Mouse (Mus musculus) forebrain, embryonic 12.5 days (tissue): ENCODE data around the gene Cldn15. TPM values are rescaled to one million over a fixed set of nuclear protein-coding genes. Genes with fewer than 3 reads are reported as not detected.
A peak's percentile ranks its signal among the peaks of the same experiment; 100 is the strongest.
"Not testable (repeated sequence)": the region's sequence is repeated elsewhere in the genome, so short reads cannot be mapped to it uniquely, and the experiment has no call there.

Source experiments
- ATAC-seq: fragments of 200-750 bp; cut with Nextera tagmentation; 2 replicates; pipeline ENCODE4 v1.8.0; 2017; ENCODE audit warnings: moderate TSS enrichment; ENCODE audit not compliant: low FRiP score
- H3K27ac ChIP-seq: fragments of 300-500 bp; sonication (generic); 2 replicates; pipeline ENCODE4 v1.5.1; 2016; ENCODE audit warnings: mild to moderate bottlenecking
- H3K27me3 ChIP-seq: fragments of 300-500 bp; sonication (generic); 2 replicates; pipeline ENCODE4 v1.6.1; 2016; ENCODE audit warnings: mild to moderate bottlenecking
- H3K36me3 ChIP-seq: fragments of 300-500 bp; sonication (generic); replicated peaks from 2 replicates; pipeline ENCODE4 v1.6.1; 2016; ENCODE audit warnings: mild to moderate bottlenecking
- H3K4me1 ChIP-seq: fragments of 300-500 bp; sonication (generic); 2 replicates; pipeline ENCODE4 v1.6.1; 2016
- H3K4me2 ChIP-seq: fragments of 300-500 bp; sonication (generic); 2 replicates; pipeline ENCODE4 v1.6.1; 2016; ENCODE audit warnings: mild to moderate bottlenecking, moderate library complexity
- H3K4me3 ChIP-seq: fragments of 300-500 bp; sonication (generic); replicated peaks from 2 replicates; pipeline ENCODE4 v1.5.1; 2016; ENCODE audit warnings: mild to moderate bottlenecking
- H3K9ac ChIP-seq: fragments of 300-500 bp; sonication (generic); 2 replicates; pipeline ENCODE4 v1.6.1; 2016; ENCODE audit warnings: mild to moderate bottlenecking
- H3K9me3 ChIP-seq: fragments of 300-500 bp; sonication (generic); 2 replicates; pipeline ENCODE4 v1.6.1; 2016
- WGBS: fragments of 180-500 bp; shearing (Covaris S2); methylation state at CpG from one replicate; pipeline ENCODE4 v1.1.7; 2016; 5-methylcytosine and 5-hydroxymethylcytosine counted together
- polyA plus RNA-seq: library from polyadenylated mRNA; unstranded; fragments of >200 nt; fragmentation: Nextera tagmentation; extraction: Ambion mirVana; gene quantifications from 2 replicates; pipeline ENCODE4 v1.2.1, GENCODE M21; 2016

The Cldn15 gene
- polyA plus RNA-seq, 1 experiment from 2014 or later = 0.50 TPM

DNA sequence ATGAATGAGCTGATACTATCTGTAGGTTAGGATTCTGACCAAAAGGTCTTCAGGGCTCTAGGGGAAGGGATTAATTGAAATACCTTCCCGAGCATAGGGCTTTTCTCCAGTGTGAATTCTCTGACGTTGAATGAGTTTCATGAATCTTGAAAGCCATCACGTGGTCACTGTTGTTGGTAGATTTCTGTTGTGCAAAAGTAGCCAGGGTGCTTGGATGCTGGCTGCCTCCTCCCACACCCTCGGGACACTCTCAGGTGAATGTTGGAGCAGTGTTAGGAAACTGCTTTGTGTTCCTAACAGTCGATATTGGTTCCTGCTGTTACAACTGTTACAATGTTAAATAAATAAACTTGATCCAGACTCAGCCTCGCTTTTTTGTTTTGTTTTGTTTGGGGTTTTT lies 29.7 kb upstream of the Cldn15 start:
- H3K4me3 ChIP-seq = no peak overlapping the region
- no peak for ATAC-seq
- no peak overlapping the region for H3K4me2 ChIP-seq
- no peaks in the 10 kb centered on the region for H3K4me1 ChIP-seq
- no peak overlapping the region for H3K27ac ChIP-seq
- 85% methylated on average over 6 of the region's 6 CpGs for WGBS
- no peaks in the 10 kb centered on the region for H3K36me3 ChIP-seq
- H3K27me3 ChIP-seq = no peaks in the 10 kb centered on the region
- H3K9ac ChIP-seq = no peak overlapping the region
- no peaks in the 10 kb centered on the region for H3K9me3 ChIP-seq

- WGBS = 88% methylated on average over 5 of the region's 5 CpGs
Observed at GRCm38 (mm10) chr5:136937621-136938020, 28.8 kb upstream of the Cldn15 start.

DNA sequence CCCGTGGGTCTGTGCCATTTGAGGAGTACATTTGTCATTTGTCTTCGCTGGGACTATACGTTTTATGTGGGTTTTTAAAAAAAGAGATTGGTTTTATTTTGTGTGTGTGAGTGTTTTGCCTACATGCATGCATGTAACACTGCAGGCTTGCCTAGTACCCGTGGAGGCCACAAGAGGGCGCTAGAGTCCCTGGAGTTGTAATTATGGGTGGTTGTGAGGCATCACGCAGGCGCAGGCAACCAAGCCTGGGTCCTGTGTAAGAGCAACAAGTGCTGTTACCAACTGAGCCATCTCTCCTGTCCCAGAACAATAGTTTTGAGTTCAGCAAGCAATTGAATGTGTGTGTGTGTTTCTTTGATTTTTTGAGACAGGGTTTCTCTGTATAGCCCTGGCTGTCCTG lies 27.1 kb upstream of the Cldn15 start:
- Histone ChIP-seq H3K4me1 (no peaks in the 10 kb centered on the region), H3K27me3 (no peaks in the 10 kb centered on the region), H3K4me3 (no peak overlapping the region), H3K4me2 (no peak overlapping the region), H3K9me3 (no peaks in the 10 kb centered on the region), H3K36me3 (no peaks in the 10 kb centered on the region), H3K9ac (no peak overlapping the region), H3K27ac (no peak overlapping the region)
- no peak for ATAC-seq
- 73% methylated on average over 7 of the region's 7 CpGs for WGBS

More at GRCm38 (mm10) chr5:136937621-136938020, 28.8 kb upstream of the Cldn15 start:
- H3K4me2 ChIP-seq = no peak overlapping the region
- H3K36me3 ChIP-seq = no peaks in the 10 kb centered on the region
- no peak overlapping the region for H3K27ac ChIP-seq
- H3K9ac ChIP-seq = no peak overlapping the region
- H3K27me3 ChIP-seq = no peaks in the 10 kb centered on the region
- no peaks in the 10 kb centered on the region for H3K4me1 ChIP-seq
- no peaks in the 10 kb centered on the region for H3K9me3 ChIP-seq
- ATAC-seq = no peak
- no peak overlapping the region for H3K4me3 ChIP-seq

DNA sequence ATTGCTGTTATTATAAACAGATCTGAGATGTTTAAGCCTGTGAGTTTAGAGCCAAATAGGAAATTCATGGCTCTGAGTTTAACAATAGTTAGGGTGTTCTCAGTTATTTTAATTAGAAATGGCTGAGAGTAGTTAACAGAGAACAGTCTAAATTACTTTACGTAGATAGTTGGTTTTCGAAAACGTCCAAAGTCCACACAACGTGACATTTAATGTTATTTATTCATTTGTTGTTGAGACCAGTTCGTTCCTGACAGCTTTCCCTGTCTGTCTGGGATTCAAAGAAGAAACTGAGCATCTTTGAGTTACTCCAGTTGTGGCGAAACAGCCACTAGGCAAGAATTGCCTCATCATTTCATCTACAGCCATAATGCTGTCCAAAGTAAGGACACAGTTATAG lies 26.4 kb upstream of the Cldn15 start:
- not testable (repeated sequence) for H3K4me2 ChIP-seq, ATAC-seq, H3K9ac ChIP-seq, H3K4me3 ChIP-seq, H3K27ac ChIP-seq, H3K9me3 ChIP-seq, H3K4me1 ChIP-seq, H3K36me3 ChIP-seq, H3K27me3 ChIP-seq
- 91% methylated on average over 6 of the region's 6 CpGs for WGBS

- Histone ChIP-seq H3K9me3 (no peaks in the 10 kb centered on the region), H3K4me1 (no peaks in the 10 kb centered on the region), H3K27me3 (0 out of 2 replicates have a peak, but pooled peaks cover 3% of the 10 kb centered on the region), H3K9ac (no peak overlapping the region), H3K4me2 (no peak overlapping the region), H3K36me3 (no peaks in the 10 kb centered on the region), H3K27ac (no peak overlapping the region), H3K4me3 (no peak overlapping the region)
- 88% methylated on average over 12 of the region's 12 CpGs for WGBS
- no peak for ATAC-seq
Observed at GRCm38 (mm10) chr5:136940845-136941560, 25.4 kb upstream of the Cldn15 start.

DNA sequence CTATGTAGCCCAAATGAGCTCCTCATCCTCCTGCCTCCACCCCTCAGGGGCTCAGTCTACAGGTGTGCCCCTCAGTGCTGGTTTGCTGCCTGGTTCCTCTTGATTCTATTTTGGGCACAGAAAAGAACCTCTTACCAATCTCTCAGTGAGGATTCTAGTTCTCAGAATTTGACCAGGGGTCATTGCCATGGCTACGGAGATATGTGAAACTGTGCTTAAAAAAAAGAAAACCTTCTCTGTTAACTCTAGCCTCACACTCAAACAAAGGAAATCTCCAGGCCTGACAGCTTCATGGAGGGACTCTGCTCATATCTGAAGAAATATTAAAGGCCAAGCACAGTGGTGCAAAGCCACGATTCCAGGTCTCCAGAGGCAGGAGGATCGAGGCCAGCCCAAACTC lies 23.6 kb upstream of the Cldn15 start:
- H3K27me3 ChIP-seq = 0 out of 2 replicates have a peak, but pooled peaks cover 3% of the 10 kb centered on the region
- H3K9ac ChIP-seq = no peak overlapping the region
- H3K36me3 ChIP-seq = no peaks in the 10 kb centered on the region
- H3K4me1 ChIP-seq = no peaks in the 10 kb centered on the region
- 80% methylated on average over 3 of the region's 3 CpGs for WGBS
- no peaks in the 10 kb centered on the region for H3K9me3 ChIP-seq
- no peak overlapping the region for H3K4me3 ChIP-seq
- no peak for ATAC-seq
- H3K4me2 ChIP-seq = no peak overlapping the region
- H3K27ac ChIP-seq = no peak overlapping the region

DNA sequence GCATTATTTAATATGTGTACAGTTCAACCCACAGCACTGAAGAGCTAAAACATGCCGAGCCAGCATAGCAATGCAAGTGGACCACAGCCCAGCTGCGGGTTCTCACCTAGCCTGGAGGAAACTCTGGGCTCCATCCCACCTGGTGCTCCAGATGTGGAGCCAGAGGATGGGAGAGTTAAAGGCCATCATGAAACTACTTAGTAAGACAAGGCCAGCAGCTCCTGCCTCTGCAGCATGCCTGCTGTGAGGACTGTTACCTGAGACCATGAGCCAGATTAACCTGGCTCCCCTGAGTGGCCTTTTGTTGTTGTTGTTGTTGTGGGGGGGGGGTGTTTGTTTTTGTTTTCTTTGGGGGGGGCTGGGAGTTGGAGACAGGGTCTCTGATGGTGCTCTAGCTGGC lies 23.0 kb upstream of the Cldn15 start:
- Histone ChIP-seq H3K4me2 (no peak overlapping the region), H3K4me3 (no peak overlapping the region), H3K27me3 (0 out of 2 replicates have a peak, but pooled peaks cover 3% of the 10 kb centered on the region), H3K9me3 (no peaks in the 10 kb centered on the region), H3K4me1 (no peaks in the 10 kb centered on the region), H3K27ac (no peak overlapping the region), H3K36me3 (no peaks in the 10 kb centered on the region), H3K9ac (no peak overlapping the region)
- no peak for ATAC-seq
- 87% methylated on average over 2 of the region's 2 CpGs for WGBS

- 83% methylated on average over 12 of the region's 12 CpGs for WGBS
- H3K4me1 ChIP-seq = no peaks in the 10 kb centered on the region
Observed at GRCm38 (mm10) chr5:136945084-136945483, 21.3 kb upstream of the Cldn15 start.

DNA sequence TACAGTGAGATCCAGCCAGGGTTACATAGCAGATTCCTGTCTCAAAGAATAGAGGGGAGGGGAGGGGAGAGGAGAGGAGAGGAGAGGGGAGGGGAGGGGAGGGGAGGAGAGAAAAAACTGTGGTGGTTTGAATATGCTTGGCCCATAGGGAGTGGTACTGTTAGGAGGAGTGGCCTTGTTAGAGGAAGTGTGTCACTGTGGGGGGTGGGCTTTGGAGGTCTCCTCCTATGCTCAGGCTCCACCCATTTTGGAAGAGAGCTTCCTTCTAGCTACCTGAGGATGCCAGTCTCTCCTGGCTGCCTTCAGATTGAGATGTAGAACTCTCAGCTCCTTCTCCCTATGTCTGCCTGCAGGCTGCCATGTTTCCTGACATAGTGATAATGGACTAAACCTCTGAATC lies 18.5 kb upstream of the Cldn15 start:
- H3K9ac ChIP-seq = no peak overlapping the region
- ATAC-seq = no peak
- no peaks in the 10 kb centered on the region for H3K36me3 ChIP-seq
- H3K27me3 ChIP-seq = 0 out of 2 replicates have a peak, but pooled peaks cover 8% of the 10 kb centered on the region
- no peaks in the 10 kb centered on the region for H3K9me3 ChIP-seq
- no peak overlapping the region for H3K4me2 ChIP-seq
- H3K27ac ChIP-seq = no peak overlapping the region
- H3K4me1 ChIP-seq = no peaks in the 10 kb centered on the region
- H3K4me3 ChIP-seq = no peak overlapping the region

More at GRCm38 (mm10) chr5:136945084-136945483, 21.3 kb upstream of the Cldn15 start:
- Histone ChIP-seq H3K4me3 (no peak overlapping the region), H3K4me2 (no peak overlapping the region), H3K9me3 (no peaks in the 10 kb centered on the region), H3K9ac (no peak overlapping the region), H3K27ac (no peak overlapping the region), H3K27me3 (0 out of 2 replicates have a peak, but pooled peaks cover 3% of the 10 kb centered on the region), H3K36me3 (no peaks in the 10 kb centered on the region)
- no peak for ATAC-seq

DNA sequence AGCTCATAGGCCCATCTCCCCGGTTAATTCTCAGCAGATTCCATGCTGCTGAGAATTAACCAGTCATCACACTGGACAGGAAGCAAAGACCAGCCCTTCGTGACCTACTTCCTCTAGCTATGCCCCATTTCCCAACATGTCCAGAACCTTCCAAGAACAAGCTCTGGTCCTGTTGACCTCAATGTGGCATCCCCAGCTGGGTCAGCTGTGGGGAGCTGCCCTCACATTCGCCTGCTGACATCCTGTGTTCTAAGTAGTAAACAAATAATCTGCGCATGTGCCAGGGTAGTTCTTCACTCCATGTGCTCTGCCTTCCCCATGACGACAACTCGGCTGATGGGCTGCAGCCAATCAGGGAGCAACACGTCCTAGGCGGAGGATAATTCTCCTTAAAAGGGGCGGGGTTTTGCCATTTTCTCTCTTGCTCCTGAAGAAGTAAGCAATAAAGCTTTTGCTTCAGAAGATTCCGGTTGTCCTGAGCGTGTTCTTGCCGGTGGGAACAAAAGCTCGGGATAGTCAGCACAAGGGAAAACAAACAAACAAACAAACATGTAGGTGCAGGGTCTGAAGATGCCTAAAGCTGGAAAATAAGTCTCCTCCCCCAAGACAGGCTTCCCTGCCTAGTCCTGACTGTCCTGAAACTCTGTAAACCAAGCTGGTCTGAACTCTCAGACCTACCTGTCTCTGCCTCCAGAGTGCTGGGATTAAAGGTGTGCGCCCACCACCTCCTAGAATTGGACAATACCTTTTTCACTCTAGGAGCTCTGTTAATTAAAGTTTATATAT lies 16.7 kb upstream of the Cldn15 start:
- not testable (repeated sequence) for H3K27me3 ChIP-seq, H3K9ac ChIP-seq, ATAC-seq, H3K4me3 ChIP-seq, H3K4me2 ChIP-seq, H3K9me3 ChIP-seq, H3K27ac ChIP-seq, H3K36me3 ChIP-seq
- 81% methylated on average over 14 of the region's 14 CpGs for WGBS
- H3K4me1 ChIP-seq = peaks cover 11% of the 10 kb centered on the region

DNA sequence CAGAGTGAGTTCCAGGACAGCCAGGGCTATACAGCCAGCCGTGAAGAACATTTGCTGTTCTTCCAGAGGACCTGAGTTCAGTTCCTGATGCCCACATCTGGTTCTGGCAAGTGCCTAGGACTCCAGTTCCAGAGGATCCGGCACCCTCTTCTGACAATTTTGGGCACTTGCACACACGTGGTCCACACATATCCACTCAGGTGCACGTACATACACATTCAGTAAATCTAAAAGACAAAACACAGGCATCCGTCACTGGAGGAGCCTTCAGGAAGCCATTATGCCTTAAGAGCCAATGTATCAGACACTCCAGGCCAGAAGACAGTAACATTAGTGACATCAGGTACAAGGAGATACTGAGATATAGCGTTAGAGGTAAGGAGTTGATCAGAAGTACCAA lies 15.9 kb upstream of the Cldn15 start:
- Histone ChIP-seq H3K9me3 (no peaks in the 10 kb centered on the region), H3K27ac (no peak overlapping the region), H3K4me3 (no peak overlapping the region), H3K4me2 (no peak overlapping the region), H3K36me3 (0 out of 2 replicates have a peak, but pooled peaks cover 4% of the 10 kb centered on the region), H3K27me3 (0 out of 2 replicates have a peak, but pooled peaks cover 5% of the 10 kb centered on the region), H3K9ac (no peak overlapping the region), H3K4me1 (peaks cover 18% of the 10 kb centered on the region)
- WGBS = 93% methylated on average over 6 of the region's 6 CpGs
- ATAC-seq = no peak

- H3K4me1 ChIP-seq = peaks cover 22% of the 10 kb centered on the region
- H3K27me3 ChIP-seq = 0 out of 2 replicates have a peak, but pooled peaks cover 5% of the 10 kb centered on the region
- H3K4me2 ChIP-seq = peak overlapping the region; percentile 78
- H3K27ac ChIP-seq = no peak overlapping the region
- H3K9ac ChIP-seq = no peak overlapping the region
- H3K9me3 ChIP-seq = no peaks in the 10 kb centered on the region
- no peak overlapping the region for H3K4me3 ChIP-seq
- ATAC-seq = no peak
- 0 out of 2 replicates have a peak, but pooled peaks cover 6% of the 10 kb centered on the region for H3K36me3 ChIP-seq
- 82% methylated on average over 4 of the region's 4 CpGs for WGBS
Observed at GRCm38 (mm10) chr5:136952153-136952552, 14.3 kb upstream of the Cldn15 start.
